Mouse (Mus musculus) kidney, postnatal 0 days (tissue): ENCODE measurements around the gene Pygm. TPM values are rescaled to one million over a fixed set of nuclear protein-coding genes. Genes with fewer than 3 reads are reported as not detected.

Source experiments
- ATAC-seq: fragments of 200-750 bp; cut with Nextera tagmentation; replicated peaks from 2 replicates; pipeline ENCODE4 v1.8.0; 2017; ENCODE audit warnings: low read depth, moderate number of reproducible peaks, moderate TSS enrichment, moderate library complexity; ENCODE audit not compliant: low FRiP score
- DNase-seq: peaks from one replicate; pipeline ENCODE4 v3.0.0-alpha.2; 2016; ENCODE audit warnings: low spot score
- H3K27ac ChIP-seq: fragments of 300-500 bp; sonication (generic); 2 replicates; pipeline ENCODE4 v1.5.1; 2014; ENCODE audit warnings: mild to moderate bottlenecking
- H3K27me3 ChIP-seq: fragments of 300-500 bp; sonication (generic); 2 replicates; pipeline ENCODE4 v1.6.1; 2014; ENCODE audit warnings: low read length, mixed read lengths; ENCODE audit not compliant: insufficient read depth
- H3K36me3 ChIP-seq: fragments of 300-500 bp; sonication (generic); 2 replicates; pipeline ENCODE4 v1.6.1; 2014; ENCODE audit warnings: low read length, mixed read lengths; ENCODE audit not compliant: insufficient read depth
- H3K4me1 ChIP-seq: fragments of 300-500 bp; sonication (generic); replicated peaks from 2 replicates; pipeline ENCODE4 v1.6.1; 2014; ENCODE audit warnings: antibody characterized with exemption, low read length, mixed read lengths; ENCODE audit not compliant: insufficient read depth
- H3K4me2 ChIP-seq: fragments of 300-500 bp; sonication (generic); 2 replicates; pipeline ENCODE4 v1.6.1; 2014; ENCODE audit warnings: mild to moderate bottlenecking, low read length, moderate library complexity, mixed read lengths
- H3K4me3 ChIP-seq: fragments of 300-500 bp; sonication (generic); replicated peaks from 2 replicates; pipeline ENCODE4 v1.5.1; 2014; ENCODE audit warnings: low read depth, low read length
- H3K9ac ChIP-seq: fragments of 300-500 bp; sonication (generic); 2 replicates; pipeline ENCODE4 v1.6.1; 2014; ENCODE audit warnings: low read depth, low read length
- H3K9me3 ChIP-seq: fragments of 300-500 bp; sonication (generic); replicated peaks from 2 replicates; pipeline ENCODE4 v1.6.1; 2016; ENCODE audit warnings: low read length, inconsistent platforms, mixed read lengths
- CTCF ChIP-seq: IDR thresholded peaks from 2 replicates; pipeline ENCODE4 v1.5.1; 2016; ENCODE audit warnings: antibody characterized with exemption, low read depth, mild to moderate bottlenecking, moderate library complexity
- WGBS: fragments of 180-500 bp; shearing (Covaris S2); extraction: QIAGEN DNeasy Blood & Tissue Kit; methylation state at CpG from one replicate; pipeline ENCODE4 v1.1.7; 2014; 5-methylcytosine and 5-hydroxymethylcytosine counted together
- polyA plus RNA-seq: library from polyadenylated mRNA; unstranded; fragments of >200 nt; fragmentation: Nextera tagmentation; extraction: Ambion mirVana; gene quantifications from 2 replicates; pipeline ENCODE4 v1.2.1, GENCODE M21; 2015

Gene Pygm
- polyA plus RNA-seq, 1 experiment from 2014 or later = 24.5 TPM

- Histone ChIP-seq H3K27me3 (no peaks in the 10 kb centered on the region), H3K4me2 (no peak overlapping the region), H3K27ac (no peak overlapping the region), H3K9ac (no peak overlapping the region), H3K4me3 (no peak overlapping the region), H3K9me3 (no peaks in the 10 kb centered on the region), H3K36me3 (0 out of 2 replicates have a peak, but pooled peaks cover 5% of the 10 kb centered on the region), H3K4me1 (no peaks in the 10 kb centered on the region; the same call in 1 of the 2 replicates)
- no peak for TF ChIP-seq CTCF
- no peak for DNase-seq
- ATAC-seq = no peak
- WGBS = 78% methylated on average over 5 of the region's 5 CpGs
Observed at GRCm38 (mm10) chr19:6409176-6409575, 25.0 kb downstream of the Pygm start.

GRCm38 (mm10) chr19:6409936-6410335, 25.7 kb downstream of the Pygm start:
- no peak overlapping the region for H3K4me3 ChIP-seq
- ATAC-seq = no peak
- no peak for DNase-seq
- no peaks in the 10 kb centered on the region for H3K27me3 ChIP-seq
- H3K4me2 ChIP-seq = no peak overlapping the region
- no peak overlapping the region for H3K9ac ChIP-seq
- H3K4me1 ChIP-seq = no peaks in the 10 kb centered on the region; the same call in 1 of the 2 replicates
- no peak for TF ChIP-seq CTCF
- H3K27ac ChIP-seq = no peak overlapping the region
- H3K36me3 ChIP-seq = 0 out of 2 replicates have a peak, but pooled peaks cover 5% of the 10 kb centered on the region
- H3K9me3 ChIP-seq = no peaks in the 10 kb centered on the region
- 84% methylated on average over 5 of the region's 5 CpGs for WGBS

DNA sequence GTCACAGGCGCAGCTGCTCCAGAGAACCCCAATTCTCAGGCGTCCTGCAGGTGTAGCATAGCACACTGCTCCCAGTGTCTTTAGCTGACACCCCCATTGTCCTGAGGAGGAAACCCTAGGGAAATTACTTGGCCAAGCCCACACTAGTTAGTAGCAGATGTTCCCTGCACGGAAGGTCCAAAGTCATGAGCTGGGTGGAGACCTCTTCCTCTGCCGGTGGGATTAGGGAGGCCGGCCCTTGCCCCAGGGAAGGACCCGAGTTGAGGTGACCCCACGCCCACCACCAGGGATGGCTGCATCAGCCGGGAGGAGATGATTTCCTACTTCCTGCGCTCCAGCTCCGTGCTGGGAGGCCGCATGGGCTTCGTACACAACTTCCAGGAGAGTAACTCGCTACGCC, 28.6 kb downstream of the Pygm start:
- Histone ChIP-seq H3K4me1 (peaks cover 3% of the 10 kb centered on the region; the same call in 1 of the 2 replicates), H3K27me3 (no peaks in the 10 kb centered on the region), H3K4me3 (no peak overlapping the region), H3K36me3 (0 out of 2 replicates have a peak, but pooled peaks cover 5% of the 10 kb centered on the region), H3K27ac (no peak overlapping the region), H3K4me2 (no peak overlapping the region), H3K9ac (no peak overlapping the region), H3K9me3 (no peaks in the 10 kb centered on the region)
- ATAC-seq = no peak
- no peak for DNase-seq
- no peak for TF ChIP-seq CTCF
- WGBS = 42% methylated on average over 14 of the region's 14 CpGs

GRCm38 (mm10) chr19:6415454-6415853, 31.3 kb downstream of the Pygm start:
- no peak for ATAC-seq
- 59% methylated on average over 6 of the region's 6 CpGs for WGBS

DNA sequence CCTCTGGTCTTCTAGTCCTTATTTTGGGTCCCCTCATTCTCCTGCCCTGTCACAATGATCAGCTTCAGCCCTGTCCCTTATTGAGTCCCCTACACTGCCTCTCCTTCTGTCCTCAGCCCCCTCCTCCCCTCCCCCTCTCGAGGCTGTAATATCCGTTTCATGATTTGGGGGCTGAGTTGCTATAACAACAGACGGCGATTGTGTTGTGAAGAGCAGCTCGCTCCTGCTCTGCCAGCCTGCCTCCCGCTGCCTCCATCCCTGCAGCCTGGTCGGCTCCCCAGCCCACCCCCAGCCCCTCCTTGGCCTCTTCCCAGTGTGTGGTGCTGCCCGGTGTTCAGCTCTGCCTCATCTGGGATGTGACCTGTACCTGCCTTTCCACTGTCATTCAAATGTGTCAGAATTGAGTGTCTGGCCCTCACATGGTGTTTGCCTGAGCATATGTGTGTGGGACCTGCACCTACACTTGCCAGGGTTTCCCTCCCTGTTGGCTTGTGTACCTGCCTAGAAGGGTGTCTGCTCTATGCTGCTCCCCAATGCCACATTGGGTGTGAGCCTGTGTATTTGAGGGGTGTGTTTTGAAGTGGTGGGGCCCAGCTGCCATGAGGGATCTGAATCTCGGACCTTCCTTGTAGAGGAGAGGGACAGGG, 32.0 kb downstream of the Pygm start:
- 11% methylated on average over 9 of the region's 9 CpGs for WGBS

More at GRCm38 (mm10) chr19:6415454-6415853, 31.3 kb downstream of the Pygm start:
- Histone ChIP-seq H3K9me3 (no peaks in the 10 kb centered on the region), H3K27ac (no peak overlapping the region), H3K4me2 (no peak overlapping the region), H3K4me3 (no peak overlapping the region), H3K27me3 (peaks cover 19% of the 10 kb centered on the region), H3K36me3 (no peaks in the 10 kb centered on the region), H3K9ac (no peak overlapping the region), H3K4me1 (peaks cover 3% of the 10 kb centered on the region; the same call in 1 of the 2 replicates)
- DNase-seq = no peak
- no peak for TF ChIP-seq CTCF

GRCm38 (mm10) chr19:6416894-6417761, 32.9 kb downstream of the Pygm start:
- ATAC-seq (0 out of 2 replicates have a peak, but pooled peaks have one; percentile 23), DNase-seq (no peak)
- TF ChIP-seq CTCF = no peak
- no peak overlapping the region for H3K27ac ChIP-seq
- H3K9ac ChIP-seq = no peak overlapping the region
- H3K4me2 ChIP-seq = no peak overlapping the region
- no peaks in the 10 kb centered on the region for H3K36me3 ChIP-seq
- H3K4me3 ChIP-seq = no peak overlapping the region
- H3K4me1 ChIP-seq = peaks cover 3% of the 10 kb centered on the region; the same call in 1 of the 2 replicates
- H3K9me3 ChIP-seq = no peaks in the 10 kb centered on the region
- peaks cover 25% of the 10 kb centered on the region for H3K27me3 ChIP-seq
- 56% methylated on average over 12 of the region's 12 CpGs for WGBS

More for the DNA sequence above, 32.0 kb downstream of the Pygm start:
- no peaks in the 10 kb centered on the region for H3K36me3 ChIP-seq
- no peak for TF ChIP-seq CTCF
- DNase-seq (no peak), ATAC-seq (no peak)
- no peak overlapping the region for H3K27ac ChIP-seq
- H3K4me2 ChIP-seq = no peak overlapping the region
- no peak overlapping the region for H3K9ac ChIP-seq
- no peak overlapping the region for H3K4me3 ChIP-seq
- peaks cover 3% of the 10 kb centered on the region; the same call in 1 of the 2 replicates for H3K4me1 ChIP-seq
- H3K27me3 ChIP-seq = peaks cover 25% of the 10 kb centered on the region
- no peaks in the 10 kb centered on the region for H3K9me3 ChIP-seq
